Mouse (Mus musculus): ENCODE measurements at regions not wholly inside any gene's neighbourhood (a gene's known extent, or its start where the extent isn't known, plus 50 kb on each side); places are given as distances from the start of the nearest gene placed in this dataset.

- TF ChIP-seq CTCF (IDR thresholded peaks at IDR 0.05; ENCODE audit: extremely low read depth, insufficient read depth, insufficient read length, insufficient replicate concordance): no peak
- no peak for TF ChIP-seq POLR2A (IDR thresholded peaks at IDR 0.05; ENCODE audit: low read depth, low read length)
Measured at GRCm38 (mm10) chr1:76942730-76943129, 572.2 kb downstream of the Epha4 start.

Measured in spleen, adult 2 months (tissue).